Mouse (Mus musculus) retina, embryonic 14.5 days (tissue): ENCODE data around the gene Golt1b.

Experiments
- DNase-seq: peaks from one replicate; pipeline ENCODE4 v3.0.0-alpha.2; 2015; ENCODE audit warnings: low spot score

The Golt1b gene

DNA sequence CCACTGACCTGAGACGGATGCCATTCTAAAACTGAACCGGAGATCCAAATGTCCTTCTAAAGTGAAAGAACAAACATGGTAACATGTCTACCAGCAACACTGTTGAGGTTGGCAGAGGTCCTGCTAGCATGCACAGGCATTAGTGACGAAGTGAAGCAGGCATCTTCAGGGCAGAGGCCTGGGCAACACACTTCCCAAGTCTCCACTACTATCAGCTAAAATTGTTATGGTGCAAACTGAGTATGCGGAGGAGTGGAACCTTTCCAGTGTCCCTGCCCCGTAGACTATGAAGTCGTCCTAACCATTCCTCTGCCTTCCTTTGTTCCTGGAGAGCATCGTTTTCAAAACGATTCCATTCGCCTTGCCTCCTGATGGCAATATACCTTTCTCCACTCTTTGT lies 2.5 kb upstream of the Golt1b start:
- no peak for DNase-seq

GRCm38 (mm10) chr6:142386285-142387010 lies 573 bp upstream of the Golt1b start:
- DNase-seq = no peak

GRCm38 (mm10) chr6:142387755-142388271 lies 792 bp downstream of the Golt1b start:
- no peak for DNase-seq

- DNase-seq = no peak
Measured at GRCm38 (mm10) chr6:142389101-142389500, 2.1 kb downstream of the Golt1b start.

DNA sequence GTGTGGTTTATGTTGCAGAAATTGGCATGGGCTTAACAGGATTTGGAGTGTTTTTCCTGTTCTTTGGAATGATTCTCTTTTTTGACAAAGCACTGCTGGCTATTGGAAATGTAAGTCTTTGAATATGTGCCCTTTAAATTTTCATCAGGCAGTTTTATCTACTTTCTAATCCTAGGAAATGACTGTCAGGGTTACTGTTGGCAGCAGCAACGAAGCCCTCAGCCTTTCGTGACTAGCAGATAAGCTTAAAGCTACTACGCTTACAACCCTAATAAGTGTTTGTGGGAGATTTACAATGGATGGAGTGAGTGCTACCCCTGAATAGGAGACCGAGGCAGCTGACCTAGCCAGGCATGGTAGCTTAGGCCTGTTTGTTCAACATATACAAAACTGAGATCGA lies 5.3 kb downstream of the Golt1b start:
- no peak for DNase-seq

GRCm38 (mm10) chr6:142394669-142395068 lies 7.6 kb downstream of the Golt1b start:
- no peak for DNase-seq

- DNase-seq = no peak
Measured at GRCm38 (mm10) chr6:142395756-142396155, 8.7 kb downstream of the Golt1b start.

DNA sequence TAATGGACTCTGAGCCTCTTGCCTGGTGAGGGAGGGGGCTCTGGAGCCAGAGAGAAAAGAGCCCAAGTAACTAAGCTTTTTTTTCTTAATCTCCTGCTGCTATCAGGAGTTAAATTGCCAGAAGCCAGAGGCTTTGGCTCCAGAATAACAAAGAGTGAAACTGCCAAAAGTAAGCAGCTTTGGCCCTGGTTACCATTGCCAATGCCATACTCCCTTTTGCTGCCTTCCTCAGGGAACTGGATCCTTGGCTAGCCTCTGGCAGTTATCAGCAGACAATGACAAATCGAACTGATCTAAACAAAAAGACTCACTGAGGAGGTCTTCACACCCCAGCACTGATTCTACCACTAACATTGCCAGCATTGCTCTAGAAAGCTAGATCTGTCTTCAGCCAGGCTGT lies 24.1 kb downstream of the Golt1b start:
- no peak for DNase-seq

DNA sequence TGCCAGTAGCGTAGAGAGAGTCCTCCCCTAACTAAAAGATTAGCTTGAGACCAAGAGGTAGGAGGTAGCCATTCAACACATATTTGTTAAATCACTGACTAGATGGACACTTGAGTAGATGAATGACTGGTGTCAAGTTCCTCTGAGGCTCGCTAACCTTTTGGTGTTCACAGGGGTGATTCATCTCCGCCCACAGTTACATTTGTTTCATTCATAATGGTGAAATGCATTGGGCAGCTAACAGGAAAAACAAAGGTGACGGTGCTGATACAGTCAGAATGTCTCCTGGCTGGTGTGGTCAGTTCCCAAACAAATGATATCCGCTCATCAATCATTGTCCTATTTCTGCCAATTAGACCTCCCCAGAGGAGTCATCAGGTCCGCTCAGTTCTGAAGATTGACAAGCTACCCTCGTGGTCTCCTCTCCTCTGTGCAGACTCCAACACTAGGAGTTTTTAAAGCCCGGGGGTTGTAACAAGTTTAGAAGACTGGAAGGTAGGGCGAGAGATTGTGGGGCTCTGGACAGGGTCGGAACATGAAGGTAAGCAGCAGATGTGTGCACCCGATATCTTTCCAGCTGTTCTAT lies 26.0 kb downstream of the Golt1b start, which contains the start of gene Spx:
Gene Spx (plus strand): TSS at position 536 of the 586 bp plus-strand sequence.
- no peak for DNase-seq

DNA sequence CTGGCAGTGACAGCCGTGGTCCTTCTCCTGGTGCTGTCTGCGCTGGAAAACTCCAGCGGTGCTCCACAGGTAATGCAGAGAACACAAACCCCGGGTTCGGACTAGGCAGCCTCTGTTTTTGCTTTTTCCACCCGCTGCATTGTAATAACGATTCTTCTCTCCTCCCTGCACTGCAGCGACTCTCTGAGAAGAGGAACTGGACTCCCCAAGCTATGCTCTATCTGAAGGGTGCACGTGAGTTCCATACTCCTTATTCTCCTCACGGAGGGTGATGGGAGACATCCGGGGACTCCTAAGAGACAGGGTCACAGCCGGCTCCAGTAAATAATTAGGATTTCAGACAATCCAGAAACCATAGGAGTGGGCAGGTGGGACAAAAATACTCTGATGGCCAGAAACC lies 26.8 kb downstream of the Golt1b start:
- DNase-seq = peak; percentile 22

DNA sequence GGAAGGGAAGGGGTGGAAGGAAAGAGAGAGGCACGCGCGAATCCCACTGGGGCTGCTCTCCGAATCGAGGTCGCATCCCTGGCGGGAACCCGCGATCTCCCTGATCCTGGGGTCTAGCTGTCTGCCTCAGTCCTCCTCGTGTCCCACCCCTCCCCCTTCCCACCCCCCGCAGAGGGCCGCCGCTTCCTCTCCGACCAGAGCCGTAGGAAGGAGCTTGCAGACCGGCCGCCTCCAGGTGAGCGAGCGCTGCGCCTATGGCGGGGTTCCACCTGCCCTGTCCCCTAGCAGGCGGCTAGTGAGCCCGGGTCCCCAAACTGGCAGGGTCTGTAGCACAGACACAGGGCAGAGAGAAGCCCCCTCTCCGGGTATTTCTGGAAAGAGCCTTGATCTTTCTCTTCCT lies 27.6 kb downstream of the Golt1b start:
- DNase-seq = peak; percentile 32

- DNase-seq = peak; percentile 52
Measured at GRCm38 (mm10) chr6:142424976-142425375, 38.0 kb downstream of the Golt1b start.

GRCm38 (mm10) chr6:142429072-142429471 lies 42.1 kb downstream of the Golt1b start:
- peak; percentile 54 for DNase-seq

DNA sequence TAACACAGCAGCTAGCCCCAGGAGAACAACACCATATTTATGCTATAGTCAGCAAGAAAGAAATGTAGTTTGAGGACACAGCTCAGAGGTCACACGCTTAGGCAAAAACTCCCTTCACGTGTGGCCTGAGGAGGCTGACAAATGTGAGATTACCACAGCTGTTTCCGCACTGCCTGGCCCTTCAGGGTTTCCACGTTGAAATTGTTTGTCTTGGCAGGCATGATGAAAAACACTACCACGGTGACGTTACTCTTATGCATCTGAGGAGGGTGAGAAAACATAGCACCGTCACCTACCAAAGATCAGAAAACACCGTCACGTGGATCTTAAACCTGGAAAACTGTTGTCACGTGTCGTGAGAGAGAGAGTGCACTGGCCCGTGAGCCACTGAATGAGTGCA lies 64.4 kb downstream of the Golt1b start:
- peak; percentile 25 for DNase-seq

DNA sequence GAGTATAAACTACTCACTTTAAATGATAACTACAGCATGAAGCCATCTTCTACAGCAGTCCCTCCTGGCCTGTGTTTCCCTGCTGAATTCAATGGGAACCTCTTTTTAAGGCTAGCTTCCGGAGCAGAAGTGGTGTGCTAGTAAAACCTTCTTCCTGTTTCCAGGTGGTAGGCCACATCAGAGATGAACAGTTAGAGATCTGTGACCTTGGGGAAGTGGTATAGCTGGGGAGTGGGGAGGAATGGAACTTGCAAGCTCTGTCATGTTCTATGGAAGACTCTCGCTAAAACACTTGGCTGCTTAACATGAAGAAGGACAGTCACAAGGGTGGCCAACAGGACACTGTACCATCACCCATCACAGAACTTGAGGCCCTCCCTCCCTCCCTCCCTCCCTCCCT lies 66.3 kb downstream of the Golt1b start:
- DNase-seq = no peak
